Mouse (Mus musculus) stomach, embryonic 15.5 days (tissue): ENCODE data around the gene Crabp2. TPM values are rescaled to one million over a fixed set of nuclear protein-coding genes. Genes with fewer than 3 reads are reported as not detected.
A peak's percentile ranks its signal among the peaks of the same experiment; 100 is the strongest.
"Not testable (repeated sequence)": the region's sequence is repeated elsewhere in the genome, so short reads cannot be mapped to it uniquely, and the experiment has no call there.

Experiments
- ATAC-seq: fragments of 200-750 bp; cut with Nextera tagmentation; 2 replicates; pipeline ENCODE4 v1.8.0; 2017; ENCODE audit warnings: low read depth, moderate number of reproducible peaks, moderate TSS enrichment; ENCODE audit not compliant: insufficient read depth, low FRiP score
- H3K27ac ChIP-seq: fragments of 300-500 bp; sonication (generic); 2 replicates; pipeline ENCODE4 v1.5.1; 2015; ENCODE audit warnings: mild to moderate bottlenecking, inconsistent platforms
- H3K27me3 ChIP-seq: fragments of 300-500 bp; sonication (generic); replicated peaks from 2 replicates; pipeline ENCODE4 v1.6.1; 2015; ENCODE audit warnings: inconsistent platforms
- H3K36me3 ChIP-seq: fragments of 300-500 bp; sonication (generic); 2 replicates; pipeline ENCODE4 v1.6.1; 2015; ENCODE audit warnings: inconsistent platforms
- H3K4me1 ChIP-seq: fragments of 300-500 bp; sonication (generic); 2 replicates; pipeline ENCODE4 v1.6.1; 2015; ENCODE audit warnings: inconsistent platforms
- H3K4me2 ChIP-seq: fragments of 300-500 bp; sonication (generic); 2 replicates; pipeline ENCODE4 v1.6.1; 2015; ENCODE audit warnings: mild to moderate bottlenecking, inconsistent platforms
- H3K4me3 ChIP-seq: fragments of 300-500 bp; sonication (generic); replicated peaks from 2 replicates; pipeline ENCODE4 v1.5.1; 2015; ENCODE audit warnings: inconsistent platforms
- H3K9ac ChIP-seq: fragments of 300-500 bp; sonication (generic); 2 replicates; pipeline ENCODE4 v1.6.1; 2015; ENCODE audit warnings: inconsistent platforms
- H3K9me3 ChIP-seq: fragments of 300-500 bp; sonication (generic); 2 replicates; pipeline ENCODE4 v1.6.1; 2016; ENCODE audit warnings: inconsistent platforms
- WGBS: fragments of 180-500 bp; shearing (Covaris S2); methylation state at CpG from one replicate; pipeline ENCODE4 v1.1.7; 2015; 5-methylcytosine and 5-hydroxymethylcytosine counted together
- polyA plus RNA-seq: library from polyadenylated mRNA; unstranded; fragments of >200 nt; fragmentation: Nextera tagmentation; extraction: Ambion mirVana; gene quantifications from 2 replicates; pipeline ENCODE4 v1.2.1, GENCODE M21; 2015

The Crabp2 gene
- polyA plus RNA-seq = 17.2 and 20.0 TPM in 2 replicates

DNA sequence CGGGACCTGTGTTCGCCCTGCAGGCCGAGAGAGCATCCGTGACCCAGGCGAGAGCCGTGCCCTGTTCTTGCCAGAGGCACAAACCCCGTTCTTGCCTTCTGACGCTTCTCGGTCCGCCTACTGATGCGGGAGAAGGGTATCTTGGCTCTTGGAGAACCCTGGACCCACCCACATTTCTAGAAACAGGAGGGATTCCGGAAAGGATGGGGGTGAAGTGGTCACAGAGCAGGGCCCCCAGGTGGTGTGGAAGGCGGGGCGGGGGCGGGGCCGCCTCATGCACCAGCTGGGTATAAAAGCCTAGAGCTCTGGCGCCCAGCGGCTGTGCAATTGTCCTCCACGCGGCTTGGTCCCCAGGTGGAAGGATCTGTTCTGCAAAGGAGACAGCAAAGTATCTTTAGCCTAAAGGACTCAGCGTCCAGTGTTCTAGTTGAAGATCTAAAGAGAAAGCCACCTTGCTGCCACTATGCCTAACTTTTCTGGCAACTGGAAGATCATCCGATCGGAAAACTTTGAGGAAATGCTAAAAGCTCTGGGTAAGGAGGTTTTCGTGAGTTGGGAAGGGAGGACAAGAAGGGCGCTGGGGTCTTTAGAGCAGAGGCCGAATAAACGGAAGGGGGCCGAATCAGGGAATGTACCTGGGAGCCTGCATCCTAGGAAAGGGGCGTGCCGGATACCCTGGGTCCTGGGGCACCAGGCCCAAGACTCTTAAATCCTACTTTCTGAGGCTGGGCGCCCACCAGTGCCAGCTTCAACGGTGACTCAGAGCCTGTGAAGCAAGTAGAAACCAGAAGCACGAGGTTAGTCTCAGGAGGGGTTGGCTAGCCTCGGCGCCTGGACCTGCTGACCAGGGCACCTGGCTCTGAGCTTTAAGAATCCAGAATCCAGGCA is at the start of gene Crabp2:
Gene Crabp2 (plus strand): TSS at position 289 of the 888 bp plus-strand sequence.
- no peak for ATAC-seq
- no peak within 1 kb of the TSS for H3K9ac ChIP-seq
- no peaks in the 10 kb centered on the region for H3K36me3 ChIP-seq
- H3K4me3 ChIP-seq = peak within 1 kb of the TSS; percentile 29
- no peaks in the 10 kb centered on the region for H3K9me3 ChIP-seq
- no peak within 1 kb of the TSS for H3K27ac ChIP-seq
- WGBS = 6% methylated on average over 35 of the region's 35 CpGs
- H3K4me2 ChIP-seq = peak within 1 kb of the TSS; percentile 63
- peaks cover 50% of the 10 kb centered on the region for H3K4me1 ChIP-seq
- peaks cover 23% of the 10 kb centered on the region for H3K27me3 ChIP-seq

DNA sequence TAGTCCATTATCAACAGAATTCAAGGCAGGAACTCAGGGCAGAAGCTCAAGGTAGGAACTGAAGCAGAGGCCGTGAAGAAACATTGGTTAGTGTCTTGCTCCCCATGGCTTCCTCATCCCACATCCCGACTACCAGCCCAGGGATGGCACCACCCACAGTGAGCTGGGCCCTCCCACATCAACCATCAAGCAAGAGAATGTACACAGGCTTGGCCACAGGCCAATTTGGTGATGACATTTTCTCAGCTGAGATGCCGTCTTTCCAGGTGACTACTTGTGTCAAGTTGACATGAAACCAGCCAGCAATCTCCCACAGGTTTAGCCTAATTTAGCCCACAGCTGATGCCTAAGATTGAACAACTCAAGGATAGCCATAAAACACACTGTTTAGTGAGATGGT is 49.2 kb upstream of the Crabp2 start:
- Histone ChIP-seq H3K4me2 (no peak overlapping the region), H3K9ac (no peak overlapping the region), H3K27me3 (no peaks in the 10 kb centered on the region), H3K4me1 (no peaks in the 10 kb centered on the region), H3K9me3 (no peaks in the 10 kb centered on the region), H3K27ac (no peak overlapping the region), H3K4me3 (no peak overlapping the region), H3K36me3 (no peaks in the 10 kb centered on the region)
- ATAC-seq = no peak
- WGBS = 70% methylated on average over 3 of the region's 3 CpGs

DNA sequence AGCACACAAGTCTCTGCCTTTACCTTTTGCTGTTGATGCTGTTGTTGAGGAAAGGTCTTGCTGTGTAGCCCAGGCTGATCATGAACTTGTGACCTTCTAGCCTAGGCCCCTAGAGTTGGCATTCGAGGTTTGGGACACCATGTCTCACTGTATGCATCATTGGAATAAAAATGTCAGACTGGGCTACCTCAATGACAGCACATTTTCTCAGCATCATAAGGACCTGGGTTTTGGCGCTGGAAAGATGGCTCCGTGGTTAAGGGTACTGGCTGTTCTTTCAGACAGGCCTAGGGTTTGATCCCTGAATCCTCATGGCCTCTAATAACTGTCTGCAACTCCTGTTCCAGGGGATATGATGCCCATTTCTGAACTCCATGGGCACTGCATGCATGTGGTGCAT is 48.7 kb upstream of the Crabp2 start:
- no peaks in the 10 kb centered on the region for H3K4me1 ChIP-seq
- H3K4me2 ChIP-seq = no peak overlapping the region
- no peak overlapping the region for H3K27ac ChIP-seq
- WGBS = 70% methylated on average over 3 of the region's 3 CpGs
- H3K36me3 ChIP-seq = no peaks in the 10 kb centered on the region
- no peak overlapping the region for H3K4me3 ChIP-seq
- H3K9ac ChIP-seq = no peak overlapping the region
- ATAC-seq = no peak
- no peaks in the 10 kb centered on the region for H3K27me3 ChIP-seq
- H3K9me3 ChIP-seq = no peaks in the 10 kb centered on the region

DNA sequence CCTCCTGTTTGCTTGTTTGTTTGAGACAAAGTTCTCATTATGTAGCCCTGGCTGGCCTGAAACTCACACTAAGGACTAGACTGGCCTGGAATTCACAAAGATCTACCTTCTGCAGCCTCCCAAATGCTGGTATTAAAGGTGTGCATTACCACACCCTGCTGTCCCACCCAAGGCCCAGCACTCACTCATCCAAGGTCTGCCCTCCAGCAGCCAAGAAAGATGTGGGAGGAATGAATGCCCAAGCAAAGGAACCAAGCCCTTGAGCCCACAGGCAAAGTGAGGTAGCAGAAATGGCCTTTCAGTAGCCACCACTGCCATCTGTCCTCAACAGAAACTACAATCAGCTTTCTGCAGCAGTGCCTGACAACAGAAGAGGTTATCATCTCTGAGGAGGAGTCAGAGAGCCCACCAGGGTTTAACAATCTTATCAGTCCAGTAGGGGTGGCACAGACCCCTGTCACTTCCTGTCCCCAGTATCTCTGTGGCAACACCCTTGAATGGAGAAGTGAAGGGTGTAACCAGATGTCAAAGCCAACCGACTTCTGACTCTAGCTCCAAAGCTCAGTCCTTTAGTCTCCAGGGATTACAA is 47.3 kb upstream of the Crabp2 start:
- H3K4me3 ChIP-seq = no peak overlapping the region
- H3K9ac ChIP-seq = no peak overlapping the region
- H3K9me3 ChIP-seq = no peaks in the 10 kb centered on the region
- no peak overlapping the region for H3K27ac ChIP-seq
- ATAC-seq = peak; percentile 36; the same call in 1 of the 2 replicates
- no peak overlapping the region for H3K4me2 ChIP-seq
- no peaks in the 10 kb centered on the region for H3K36me3 ChIP-seq
- no peaks in the 10 kb centered on the region for H3K4me1 ChIP-seq
- no peaks in the 10 kb centered on the region for H3K27me3 ChIP-seq
- WGBS = 16% methylated on average over 1 of the region's 1 CpGs

DNA sequence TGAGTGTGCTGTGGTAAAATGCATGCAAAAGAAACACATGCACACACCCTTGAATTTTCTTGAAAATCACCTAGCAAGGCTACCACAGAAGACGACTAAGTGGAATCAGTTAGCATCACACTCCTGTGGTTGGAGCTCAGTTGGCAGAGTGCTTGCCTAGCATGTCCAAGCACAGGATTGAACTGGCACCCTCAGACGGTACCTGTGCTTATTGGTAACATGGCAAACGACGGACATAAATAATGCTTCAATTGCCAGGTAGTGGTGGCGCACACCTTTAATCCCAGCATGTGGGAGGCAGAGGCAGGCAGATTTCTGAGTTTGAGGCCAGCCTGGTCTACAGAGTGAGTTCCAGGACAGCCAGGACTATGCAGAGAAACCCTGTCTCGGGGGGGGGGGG is 46.5 kb upstream of the Crabp2 start:
- not testable (repeated sequence) for H3K27ac ChIP-seq, H3K36me3 ChIP-seq, ATAC-seq, H3K4me2 ChIP-seq, H3K9ac ChIP-seq, H3K4me1 ChIP-seq, H3K27me3 ChIP-seq, H3K4me3 ChIP-seq, H3K9me3 ChIP-seq
- WGBS = 82% methylated on average over 5 of the region's 6 CpGs

DNA sequence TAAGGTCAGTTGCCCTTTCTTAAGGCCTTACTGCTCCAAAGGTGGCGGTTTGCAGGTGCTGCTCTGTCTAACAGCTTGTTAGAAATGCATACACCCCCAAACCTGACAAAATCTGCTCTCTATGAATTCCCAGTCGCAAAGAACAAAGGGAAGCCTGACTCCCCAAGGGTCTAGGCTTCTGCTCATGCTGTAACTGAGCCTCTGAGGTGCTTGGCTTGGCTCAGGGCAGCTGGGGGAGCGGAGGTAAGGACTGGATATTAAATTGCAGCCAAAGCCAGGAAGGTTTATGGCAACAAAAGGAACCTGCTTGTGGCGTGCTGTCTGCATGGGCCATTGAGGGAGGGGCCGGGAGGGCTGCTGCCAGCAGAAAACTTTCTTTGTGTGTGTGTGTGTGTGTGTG is 44.6 kb upstream of the Crabp2 start:
- no peak overlapping the region for H3K9ac ChIP-seq
- H3K27me3 ChIP-seq = no peaks in the 10 kb centered on the region
- no peak overlapping the region for H3K4me2 ChIP-seq
- H3K27ac ChIP-seq = no peak overlapping the region
- 54% methylated on average over 5 of the region's 5 CpGs for WGBS
- no peaks in the 10 kb centered on the region for H3K36me3 ChIP-seq
- H3K4me1 ChIP-seq = peaks cover 13% of the 10 kb centered on the region
- no peak for ATAC-seq
- H3K9me3 ChIP-seq = no peaks in the 10 kb centered on the region
- H3K4me3 ChIP-seq = no peak overlapping the region

DNA sequence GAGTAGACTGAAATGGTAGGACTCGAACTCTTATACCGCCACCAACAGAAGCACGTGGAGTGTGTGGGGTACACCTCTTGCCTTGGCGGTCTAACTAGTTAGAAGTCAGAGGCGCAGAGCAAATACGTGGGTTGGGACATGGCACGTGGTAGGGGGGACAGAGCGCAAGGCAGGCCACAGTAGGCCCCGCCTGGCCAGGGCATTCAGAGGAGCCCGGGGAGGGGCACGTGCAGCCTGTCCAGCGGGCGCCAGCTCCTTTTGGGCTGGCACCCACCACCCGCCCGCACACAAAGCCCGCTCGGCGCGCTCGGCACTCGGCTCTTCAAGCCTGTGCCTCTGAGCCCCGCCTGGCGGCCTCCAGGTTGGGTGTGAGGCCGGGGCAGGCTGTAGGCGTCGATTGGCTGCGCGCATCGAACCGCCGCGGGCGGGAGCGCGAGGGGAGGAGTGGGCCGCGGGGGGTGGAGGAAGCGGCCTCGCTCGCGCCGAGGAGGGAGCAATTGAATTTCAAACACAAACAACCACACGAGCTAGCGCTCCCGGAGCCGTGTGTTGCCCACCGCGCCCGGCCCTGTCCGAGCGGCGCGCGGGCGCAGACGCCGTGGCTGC is 42.5 kb upstream of the Crabp2 start, which contains the start of gene Hdgf:
Gene Hdgf (plus strand): TSS at position 442 of the 606 bp plus-strand sequence.
- no peaks in the 10 kb centered on the region for H3K27me3 ChIP-seq
- H3K4me3 ChIP-seq = peak within 1 kb of the TSS; percentile 87
- peaks cover 34% of the 10 kb centered on the region for H3K4me1 ChIP-seq
- ATAC-seq = peak; percentile 93
- peak within 1 kb of the TSS; percentile 97 for H3K27ac ChIP-seq
- no peaks in the 10 kb centered on the region for H3K9me3 ChIP-seq
- no peaks in the 10 kb centered on the region for H3K36me3 ChIP-seq
- under 1% methylated on average over 52 of the region's 57 CpGs for WGBS
- peak within 1 kb of the TSS; percentile 77 for H3K4me2 ChIP-seq
- H3K9ac ChIP-seq = peak within 1 kb of the TSS; percentile 82

DNA sequence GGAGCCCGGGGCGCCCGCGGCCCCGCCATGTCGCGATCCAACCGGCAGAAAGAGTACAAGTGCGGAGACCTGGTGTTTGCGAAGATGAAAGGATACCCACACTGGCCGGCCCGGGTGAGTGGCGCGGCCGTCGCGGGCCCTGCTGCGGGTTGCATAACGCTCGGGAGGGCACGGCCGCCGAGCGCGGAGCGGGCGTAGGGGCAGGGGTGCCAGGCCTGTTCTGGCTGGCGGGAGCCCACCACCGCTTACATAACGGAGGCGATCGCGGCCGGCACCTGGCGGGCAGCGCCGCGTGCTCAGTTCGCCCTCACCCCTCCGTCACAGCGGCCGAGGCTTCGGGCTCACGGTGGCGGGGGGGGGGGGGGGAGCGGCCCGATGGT is 41.9 kb upstream of the Crabp2 start:
- peak overlapping the region; percentile 82 for H3K9ac ChIP-seq
- peaks cover 37% of the 10 kb centered on the region for H3K4me1 ChIP-seq
- under 1% methylated on average over 36 of the region's 47 CpGs for WGBS
- no peaks in the 10 kb centered on the region for H3K9me3 ChIP-seq
- H3K27ac ChIP-seq = peak overlapping the region; percentile 97
- H3K4me2 ChIP-seq = peak overlapping the region; percentile 77
- no peak for ATAC-seq
- H3K4me3 ChIP-seq = peak overlapping the region; percentile 87
- H3K27me3 ChIP-seq = no peaks in the 10 kb centered on the region
- no peaks in the 10 kb centered on the region for H3K36me3 ChIP-seq

DNA sequence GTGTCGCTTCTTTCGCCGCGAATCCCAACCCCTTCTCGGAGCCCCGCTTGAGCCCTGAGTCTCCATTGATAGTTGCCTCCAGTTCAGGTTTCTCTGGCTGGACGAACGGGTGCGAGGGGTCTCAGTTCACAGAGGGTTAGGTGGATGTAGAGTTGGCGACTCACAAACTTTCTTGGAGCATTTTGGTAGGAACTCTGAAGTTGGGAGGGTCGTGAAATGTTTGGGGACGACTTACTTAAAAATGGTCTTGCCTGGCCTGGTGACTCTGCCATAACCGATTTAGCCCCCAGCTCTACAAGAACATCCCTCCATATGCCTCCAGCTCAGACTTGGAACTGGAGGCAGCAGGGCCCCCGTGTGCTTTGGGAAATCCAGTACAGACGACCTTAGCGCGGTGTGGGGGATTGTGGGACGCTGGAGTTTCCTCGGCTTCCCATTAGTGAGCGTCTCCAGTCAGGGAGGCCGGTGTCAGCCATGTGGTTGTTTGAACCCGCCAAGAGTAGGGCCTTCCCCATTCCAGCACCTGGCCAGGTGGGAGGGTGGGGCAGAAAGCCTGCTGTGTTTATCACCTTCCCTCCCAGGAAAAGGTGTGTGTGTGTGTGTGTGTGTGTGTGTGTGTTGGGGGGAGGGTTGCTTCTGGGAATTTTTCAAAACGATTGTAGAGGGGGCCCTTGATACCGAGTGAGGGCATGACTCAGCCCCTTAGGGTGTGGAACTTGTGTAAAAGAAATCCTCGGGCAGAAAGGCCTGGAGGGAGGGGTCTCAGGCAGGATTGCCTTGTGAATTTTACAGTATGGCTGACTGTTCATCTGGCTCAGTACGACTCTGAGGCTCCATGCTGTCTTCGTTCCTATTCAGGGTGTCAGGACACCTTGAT is 41.2 kb upstream of the Crabp2 start:
- H3K27me3 ChIP-seq = no peaks in the 10 kb centered on the region
- H3K4me1 ChIP-seq = peaks cover 37% of the 10 kb centered on the region
- H3K4me2 ChIP-seq = peak overlapping the region; percentile 77
- H3K9ac ChIP-seq = peak overlapping the region; percentile 82
- H3K9me3 ChIP-seq = no peaks in the 10 kb centered on the region
- ATAC-seq = peak; percentile 23
- 0% methylated on average over 26 of the region's 27 CpGs for WGBS
- peak overlapping the region; percentile 97 for H3K27ac ChIP-seq
- peak overlapping the region; percentile 87 for H3K4me3 ChIP-seq
- H3K36me3 ChIP-seq = no peaks in the 10 kb centered on the region

DNA sequence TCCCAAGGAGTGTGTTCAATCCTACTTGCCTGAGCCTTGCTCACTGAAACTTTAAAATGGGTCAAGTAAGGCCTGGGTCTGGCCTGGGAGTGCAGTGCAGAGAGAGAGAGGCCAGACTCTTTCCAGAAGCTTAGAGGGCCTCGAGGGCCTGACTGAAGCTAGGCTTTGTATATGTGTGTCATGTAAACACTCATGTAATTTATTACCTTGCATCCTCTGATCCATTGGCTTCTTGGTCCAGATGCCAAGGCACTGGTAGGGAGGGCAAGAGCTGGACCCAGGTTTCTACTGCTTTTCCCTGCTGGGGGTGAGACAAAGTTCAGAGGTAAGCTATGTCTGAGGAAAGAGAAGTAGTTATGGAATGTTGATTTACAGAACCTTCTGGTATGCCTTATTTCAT is 40.6 kb upstream of the Crabp2 start:
- peak overlapping the region; percentile 97 for H3K27ac ChIP-seq
- peak overlapping the region; percentile 87 for H3K4me3 ChIP-seq
- peaks cover 37% of the 10 kb centered on the region for H3K4me1 ChIP-seq
- H3K9ac ChIP-seq = peak overlapping the region; percentile 82
- 0% methylated on average over 1 of the region's 1 CpGs for WGBS
- no peaks in the 10 kb centered on the region for H3K27me3 ChIP-seq
- ATAC-seq = no peak
- no peaks in the 10 kb centered on the region for H3K9me3 ChIP-seq
- H3K4me2 ChIP-seq = peak overlapping the region; percentile 77
- 0 out of 2 replicates have a peak, but pooled peaks cover 1% of the 10 kb centered on the region for H3K36me3 ChIP-seq

- peaks cover 37% of the 10 kb centered on the region for H3K4me1 ChIP-seq
- no peak for ATAC-seq
- peaks cover 16% of the 10 kb centered on the region for H3K36me3 ChIP-seq
- peak overlapping the region; percentile 77 for H3K4me2 ChIP-seq
- WGBS = 76% methylated on average over 2 of the region's 2 CpGs
- peak overlapping the region; percentile 97 for H3K27ac ChIP-seq
- no peaks in the 10 kb centered on the region for H3K9me3 ChIP-seq
- H3K27me3 ChIP-seq = no peaks in the 10 kb centered on the region
- peak overlapping the region; percentile 32; the same call in 1 of the 2 replicates for H3K4me3 ChIP-seq
- no peak overlapping the region for H3K9ac ChIP-seq
These were observed 39.1 kb upstream of the Crabp2 start for GRCm38 (mm10) chr3:87909381-87909780.
